Mouse (Mus musculus): ENCODE measurements around the gene Sav1.

GRCm38 (mm10) chr12:70025431-70025830 lies 38.6 kb upstream of the Sav1 start:
- TF ChIP-seq POLR2A (IDR thresholded peaks at IDR 0.05; ENCODE audit: extremely low read depth, insufficient read depth, low read length) (no peak), CTCF (IDR thresholded peaks at IDR 0.05; ENCODE audit: low read depth, low read length) (no peak)

Measured in liver, adult 2 months (tissue).